Mouse (Mus musculus) C2C12 (cell line): ENCODE results near the gene Asic2. TPM values are rescaled to one million over a fixed set of nuclear protein-coding genes. Genes with fewer than 3 reads are reported as not detected.

Source experiments
- H3K27me3 ChIP-seq: one replicate; pipeline ENCODE4 v1.6.1; 2011; ENCODE audit not compliant: control insufficient read depth, insufficient read depth, insufficient read length
- H3K36me3 ChIP-seq: one replicate; pipeline ENCODE4 v1.6.1; 2011; ENCODE audit not compliant: control insufficient read depth, insufficient read depth
- H3K4me3 ChIP-seq: one replicate; pipeline ENCODE4 v1.5.1; 2011; ENCODE audit warnings: mild to moderate bottlenecking, control low read depth; ENCODE audit not compliant: poor library complexity, insufficient read depth, severe bottlenecking
- H3K79me2 ChIP-seq: one replicate; pipeline ENCODE4 v1.6.1; 2011; ENCODE audit not compliant: control insufficient read depth, insufficient read depth
- H3K79me3 ChIP-seq: one replicate; pipeline ENCODE4 v1.6.1; 2011; ENCODE audit warnings: low read depth, control low read depth
- H3ac ChIP-seq: one replicate; pipeline ENCODE3; 2011; ENCODE audit warnings: low read depth; ENCODE audit not compliant: control insufficient read depth, insufficient read length
- CEBPB ChIP-seq: IDR thresholded peaks from one replicate; pipeline ENCODE4 v1.6.1; 2011; ENCODE audit warnings: low read depth, mild to moderate bottlenecking, control low read depth, moderate library complexity
- CTCF ChIP-seq: IDR thresholded peaks from one replicate; pipeline ENCODE4 v1.5.1; 2011; ENCODE audit not compliant: control insufficient read depth, insufficient read depth, insufficient read length
- FOSL1 ChIP-seq: IDR thresholded peaks from one replicate; pipeline ENCODE4 v1.8.0; 2011; ENCODE audit warnings: mild to moderate bottlenecking, low read length; ENCODE audit not compliant: poor library complexity, insufficient read depth, severe bottlenecking
- MAX ChIP-seq: IDR thresholded peaks from one replicate; pipeline ENCODE4 v1.6.1; 2011; ENCODE audit warnings: mild to moderate bottlenecking, control low read depth
- MYOD1 ChIP-seq: IDR thresholded peaks from one replicate; pipeline ENCODE4 v1.6.1; 2011; ENCODE audit warnings: low read depth; ENCODE audit not compliant: control insufficient read depth, insufficient read length
- MYOG ChIP-seq: IDR thresholded peaks from one replicate; pipeline ENCODE4 v1.6.1; 2011; ENCODE audit not compliant: control insufficient read depth, insufficient read length; ENCODE audit errors: extremely low read depth
- USF1 ChIP-seq: IDR thresholded peaks from one replicate; pipeline ENCODE4 v1.6.1; 2011; ENCODE audit warnings: low read depth, mild to moderate bottlenecking, control low read depth, moderate library complexity
- polyA plus RNA-seq: library from polyadenylated mRNA; unstranded; fragments of >200 nt; fragmentation: generic; extraction: Trizol; gene quantifications from one replicate; pipeline ENCODE4 v1.2.1, GENCODE M21; 2012; ENCODE audit warnings: missing spikeins

The Asic2 gene
- polyA plus RNA-seq, 1 experiment: not detected

GRCm38 (mm10) chr11:81151286-81152020, 816.8 kb downstream of the Asic2 start:
- H3K79me2 ChIP-seq: no peaks in the 10 kb centered on the region
- H3K79me3 ChIP-seq: no peaks in the 10 kb centered on the region
- H3K36me3 ChIP-seq: no peaks in the 10 kb centered on the region
- no peak for TF ChIP-seq CEBPB
- TF ChIP-seq USF1: no peak
- no peak for TF ChIP-seq CTCF
- TF ChIP-seq MYOD1: no peak
- TF ChIP-seq FOSL1: no peak
- TF ChIP-seq MAX: no peak
- no peak for TF ChIP-seq MYOG
- H3K27me3 ChIP-seq: peaks cover 22% of the 10 kb centered on the region
- no peak overlapping the region for H3ac ChIP-seq
- no peak overlapping the region for H3K4me3 ChIP-seq

GRCm38 (mm10) chr11:81150621-81151020, 817.6 kb downstream of the Asic2 start:
- Histone ChIP-seq H3K4me3 (no peak overlapping the region), H3K79me2 (no peaks in the 10 kb centered on the region), H3K27me3 (peaks cover 22% of the 10 kb centered on the region), H3K79me3 (no peaks in the 10 kb centered on the region), H3K36me3 (no peaks in the 10 kb centered on the region), H3ac (no peak overlapping the region)
- TF ChIP-seq FOSL1 (no peak), MYOD1 (no peak), CTCF (no peak), MYOG (no peak), CEBPB (no peak), USF1 (no peak), MAX (no peak)

- no peaks in the 10 kb centered on the region for H3K79me3 ChIP-seq
- peaks cover 16% of the 10 kb centered on the region for H3K27me3 ChIP-seq
- H3K79me2 ChIP-seq: no peaks in the 10 kb centered on the region
- H3K36me3 ChIP-seq: no peaks in the 10 kb centered on the region
- TF ChIP-seq USF1 (no peak), MYOD1 (no peak), FOSL1 (no peak), CEBPB (no peak), MYOG (no peak), CTCF (no peak), MAX (no peak)
- H3ac ChIP-seq: no peak overlapping the region
- H3K4me3 ChIP-seq: no peak overlapping the region
Observed at GRCm38 (mm10) chr11:81148423-81148822, 819.8 kb downstream of the Asic2 start.

GRCm38 (mm10) chr11:81146574-81147157, 821.6 kb downstream of the Asic2 start:
- Histone ChIP-seq H3K79me3 (no peaks in the 10 kb centered on the region), H3K36me3 (no peaks in the 10 kb centered on the region), H3K27me3 (peaks cover 3% of the 10 kb centered on the region), H3ac (no peak overlapping the region), H3K4me3 (no peak overlapping the region), H3K79me2 (no peaks in the 10 kb centered on the region)
- no peak for TF ChIP-seq CEBPB
- no peak for TF ChIP-seq USF1
- TF ChIP-seq MYOD1: no peak
- no peak for TF ChIP-seq CTCF
- no peak for TF ChIP-seq MAX

- H3K79me2 ChIP-seq: no peaks in the 10 kb centered on the region
- TF ChIP-seq MYOD1 (no peak), USF1 (no peak), CTCF (no peak)
- no peak overlapping the region for H3K4me3 ChIP-seq
- no peaks in the 10 kb centered on the region for H3K79me3 ChIP-seq
- no peaks in the 10 kb centered on the region for H3K36me3 ChIP-seq
- H3ac ChIP-seq: no peak overlapping the region
- peaks cover 3% of the 10 kb centered on the region for H3K27me3 ChIP-seq
Observed at GRCm38 (mm10) chr11:81135141-81135540, 833.1 kb downstream of the Asic2 start.

- Histone ChIP-seq H3K27me3 (peaks cover 3% of the 10 kb centered on the region), H3K79me3 (no peaks in the 10 kb centered on the region), H3K79me2 (no peaks in the 10 kb centered on the region), H3K36me3 (no peaks in the 10 kb centered on the region), H3K4me3 (no peak overlapping the region), H3ac (no peak overlapping the region)
- TF ChIP-seq MYOD1 (no peak), FOSL1 (no peak), CTCF (no peak), MYOG (no peak)
Observed at GRCm38 (mm10) chr11:81133950-81134349, 834.3 kb downstream of the Asic2 start.
